9 mouse cellular contexts compared by ENCODE assay signal in genomic region chr2:35906174-35906798, GRCm38 (mm10).
DNase-seq lines count a peak whose midpoint lies in the region; ATAC-seq and TF ChIP-seq lines count a peak whose summit lies in the region.
"Had no signal": no experiment of that assay in that cellular context is flagged by ENCODE, and none has a peak within 500 bp of the region (broad histone marks: within the 10 kb centered on the region; RNA-seq: fewer than 3 reads in every experiment).

No protein-coding gene starts in this region.

- H3K27ac ChIP-seq in cerebellum, adult 2 months (ENCODE audit: insufficient read depth, low read length) = no peak overlapping the region; the same call in 1 of the 2 replicates
- H3K27ac ChIP-seq in forebrain, postnatal 0 days (ENCODE audit: low read depth, low read length) = no peak overlapping the region
- no peak overlapping the region for H3K27ac ChIP-seq in lung, embryonic 14.5 days (ENCODE audit: low read depth)
- H3K27ac ChIP-seq: liver, embryonic 15.5 days had no signal

- no peaks in the 10 kb centered on the region for H3K36me3 ChIP-seq in forebrain, postnatal 0 days (ENCODE audit: insufficient read depth)
- no peaks in the 10 kb centered on the region for H3K36me3 ChIP-seq in lung, embryonic 14.5 days (ENCODE audit: insufficient read depth)
- H3K36me3 ChIP-seq: liver, embryonic 15.5 days had no signal

- H3K4me2 ChIP-seq in forebrain, postnatal 0 days (ENCODE audit: low read depth) = peak overlapping the region; percentile 11; the same call in 1 of the 2 replicates
- H3K4me2 ChIP-seq in lung, embryonic 14.5 days = no peak overlapping the region
- H3K4me2 ChIP-seq: liver, embryonic 15.5 days had no signal

- no peak for TF ChIP-seq POLR2A in cerebellum, adult 2 months (IDR thresholded peaks at IDR 0.05; ENCODE audit: borderline replicate concordance, insufficient read depth, low read length)

- peak; percentile 90 for DNase-seq in NIH3T3 (ENCODE audit: low read depth)
- DNase-seq in cerebellum, adult 2 months = peak; percentile 65 to 81
- peak; percentile 93 for DNase-seq in forebrain, postnatal 0 days
- DNase-seq in heart, postnatal 4 days = peak; percentile 70
- DNase-seq in layer of hippocampus, adult 11-12 months (ENCODE audit: low spot score) = peak; percentile 74
- peak; percentile 97 for DNase-seq in lung, embryonic 14.5 days
- DNase-seq in ovary, postnatal 36 days (ENCODE audit: low spot score) = peak; percentile 32
- peak; percentile 15 to 23 for DNase-seq in thymus, postnatal 36 days

- no peak overlapping the region for H3K4me3 ChIP-seq in cerebellum, adult 2 months (replicated peaks; ENCODE audit: insufficient read depth, low read depth, low read length)
- H3K4me3 ChIP-seq in forebrain, postnatal 0 days (ENCODE audit: low read depth, low read length) = no peak overlapping the region
- no peak overlapping the region for H3K4me3 ChIP-seq in lung, embryonic 14.5 days (ENCODE audit: low read depth, low read length)
- H3K4me3 ChIP-seq: liver, embryonic 15.5 days had no signal

- no peaks in the 10 kb centered on the region for H3K9me3 ChIP-seq in forebrain, postnatal 0 days (ENCODE audit: low read length)
- no peaks in the 10 kb centered on the region for H3K9me3 ChIP-seq in lung, embryonic 14.5 days (ENCODE audit: low read depth, low read length)
- H3K9me3 ChIP-seq: liver, embryonic 15.5 days had no signal

- H3K27me3 ChIP-seq in cerebellum, adult 2 months (ENCODE audit: control insufficient read depth, insufficient read depth, low read length) = no peaks in the 10 kb centered on the region
- no peaks in the 10 kb centered on the region for H3K27me3 ChIP-seq in forebrain, postnatal 0 days (ENCODE audit: insufficient read depth, low read length)
- H3K27me3 ChIP-seq in lung, embryonic 14.5 days (ENCODE audit: insufficient read depth, low read length) = no peaks in the 10 kb centered on the region
- H3K27me3 ChIP-seq: liver, embryonic 15.5 days had no signal

- peak; percentile 90 for ATAC-seq in forebrain, postnatal 0 days
- peak; percentile 48 for ATAC-seq in lung, embryonic 14.5 days (ENCODE audit: insufficient read depth)

- no peak overlapping the region for H3K9ac ChIP-seq in forebrain, postnatal 0 days
- no peak overlapping the region for H3K9ac ChIP-seq in lung, embryonic 14.5 days
- H3K9ac ChIP-seq: liver, embryonic 15.5 days had no signal

- TF ChIP-seq CTCF in cerebellum, adult 2 months (IDR thresholded peaks at IDR 0.05; ENCODE audit: borderline replicate concordance, insufficient read depth, low read depth, low read length) = peak; percentile 66
- peak; percentile 87 for TF ChIP-seq CTCF in forebrain, postnatal 0 days (IDR thresholded peaks at IDR 0.05; ENCODE audit: low read depth)
- peak; percentile 81 for TF ChIP-seq CTCF in lung, embryonic 14.5 days (IDR thresholded peaks at IDR 0.05; ENCODE audit: low read depth)

- WGBS in cerebellum, adult 2 months = 4% methylated on average over 11 of the region's 11 CpGs
- 9% methylated on average over 11 of the region's 11 CpGs for WGBS in forebrain, postnatal 0 days
- WGBS in lung, embryonic 14.5 days = 9% methylated on average over 11 of the region's 11 CpGs

- H3K4me1 ChIP-seq in cerebellum, adult 2 months (ENCODE audit: control insufficient read depth, insufficient read depth, low read length) = peaks cover 14% of the 10 kb centered on the region
- no peaks in the 10 kb centered on the region for H3K4me1 ChIP-seq in forebrain, postnatal 0 days (ENCODE audit: insufficient read depth)
- no peaks in the 10 kb centered on the region for H3K4me1 ChIP-seq in lung, embryonic 14.5 days (ENCODE audit: insufficient read depth)
- H3K4me1 ChIP-seq: liver, embryonic 15.5 days had no signal

Comparison
In these comparisons a context has a peak if more than half of its experiments do, and no peak if none do; other contexts are left out.
1. DNase-seq: peak in every context shown above with its lines; median percentile 97 in lung, embryonic 14.5 days; 93 in forebrain, postnatal 0 days; 90 in NIH3T3; 74 in layer of hippocampus, adult 11-12 months; 73 in cerebellum, adult 2 months; 70 in heart, postnatal 4 days; 32 in ovary, postnatal 36 days; 19 in thymus, postnatal 36 days.